Mouse (Mus musculus): ENCODE data around the gene Fundc1. TPM values are rescaled to one million over a fixed set of nuclear protein-coding genes. Genes with fewer than 3 reads are reported as not detected.
"Not testable (repeated sequence)": the region's sequence is repeated elsewhere in the genome, so short reads cannot be mapped to it uniquely, and the experiment has no call there.

Gene Fundc1
- 10 to 100 TPM; 44.9 to 47.2 TPM for total RNA-seq (2021)
- long read RNA-seq, experiment 1, transcript Fundc1-201 (5 exons, 1,983 nt) = major isoform, 71 of 79 reads
- long read RNA-seq, experiment 1, partial matches to known transcripts = 0 of 79 reads
- long read RNA-seq, experiment 1, other reads (novel, unspliced or antisense) = 6 of 79 reads
- long read RNA-seq, experiment 2, transcript Fundc1-201 (5 exons, 1,983 nt) = major isoform, 64 of 72 reads
- long read RNA-seq, experiment 2, partial matches to known transcripts = 2 of 72 reads
- long read RNA-seq, experiment 2, other reads (novel, unspliced or antisense) = 3 of 72 reads

GRCm38 (mm10) chrX:17571621-17572459 is at the start of gene Fundc1:
Gene Fundc1 (minus strand): TSS chrX:17572325.
- DNase-seq (ENCODE audit: low spot score in 2 of 2) = peak; percentile 94 to 95

DNA sequence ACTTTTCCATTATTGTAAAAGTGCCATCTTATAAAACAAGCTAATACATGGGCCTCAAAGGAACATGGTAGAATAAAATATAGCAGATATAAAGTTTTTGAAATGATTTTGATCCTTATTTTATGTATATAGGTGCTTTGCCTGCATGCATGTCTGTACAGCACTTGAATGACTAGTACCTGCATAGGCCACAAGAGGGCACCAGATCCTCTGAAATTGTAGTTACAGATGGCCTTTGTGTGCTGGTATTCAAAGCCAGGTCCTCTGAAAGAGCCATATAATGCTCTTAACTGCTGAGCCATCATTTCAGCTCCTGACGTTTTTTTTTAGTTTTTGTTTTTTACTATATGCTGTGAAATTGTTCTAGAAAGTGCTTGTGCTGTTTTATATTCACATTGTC is 39.1 kb upstream of the Fundc1 start:
- DNase-seq (ENCODE audit: low spot score in 2 of 2) = no peak

DNA sequence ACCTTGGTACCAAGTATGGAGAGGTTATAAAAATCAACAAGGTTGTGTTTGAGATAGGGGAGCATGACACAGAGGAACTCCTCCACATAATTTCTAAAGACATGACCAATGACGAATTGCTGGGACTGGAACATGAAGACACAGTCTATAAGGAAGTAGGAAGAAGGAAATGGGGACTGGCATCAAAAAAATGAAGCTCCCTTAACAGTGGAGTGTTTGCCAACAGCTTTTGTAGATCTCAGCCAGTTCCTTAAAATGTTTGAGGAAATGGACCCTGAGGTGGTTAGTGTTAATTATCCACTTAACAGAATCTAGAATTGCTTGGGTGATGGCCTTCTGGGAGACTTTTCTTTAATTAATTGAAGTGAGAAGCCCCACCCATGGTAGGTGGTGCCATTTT is 36.6 kb upstream of the Fundc1 start:
- no peak for DNase-seq (ENCODE audit: low spot score in 2 of 2)

DNA sequence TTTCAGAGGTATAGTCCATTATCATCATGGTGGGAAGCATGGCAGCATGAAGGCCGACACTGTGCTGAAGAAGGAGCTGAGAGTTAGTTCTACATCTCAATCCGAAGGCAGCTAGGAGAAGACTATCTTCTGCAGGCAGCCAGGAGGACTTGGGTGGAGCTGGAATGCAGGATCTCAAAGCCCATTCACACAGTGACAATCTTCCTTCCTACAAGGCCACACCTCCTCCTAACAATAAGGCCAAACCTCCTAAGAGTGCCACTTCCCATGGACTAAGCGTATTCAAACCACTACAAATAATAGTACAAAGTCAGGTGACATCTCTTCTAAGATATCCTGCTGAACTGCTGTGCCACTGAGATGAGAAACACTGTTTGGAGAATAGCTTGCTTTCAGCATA is 35.5 kb upstream of the Fundc1 start:
- DNase-seq (ENCODE audit: low spot score in 2 of 2) = no peak

DNA sequence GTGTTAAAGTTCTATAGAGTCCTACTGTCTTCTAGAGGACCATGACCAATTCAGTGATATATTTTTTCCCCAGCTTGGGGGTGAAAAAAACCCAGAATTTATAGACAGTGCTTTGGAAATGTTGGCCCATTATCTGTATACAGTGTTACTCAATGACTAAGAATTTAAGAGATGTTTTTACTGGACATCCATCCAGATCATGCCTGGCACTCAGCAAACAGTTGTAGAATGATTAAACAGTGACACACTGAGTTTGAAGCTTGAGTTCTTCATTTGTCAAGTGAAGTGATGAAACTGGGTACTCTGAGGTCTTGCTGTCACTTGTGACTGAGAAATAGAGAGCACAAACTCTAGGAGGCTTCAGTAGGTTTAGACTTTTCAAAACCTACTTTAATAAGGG is 21.2 kb upstream of the Fundc1 start:
- DNase-seq (ENCODE audit: low spot score in 2 of 2) = no peak

GRCm38 (mm10) chrX:17590745-17591144 is 18.6 kb upstream of the Fundc1 start:
- peak; percentile 4 to 16 for DNase-seq (ENCODE audit: low spot score in 2 of 2)

DNA sequence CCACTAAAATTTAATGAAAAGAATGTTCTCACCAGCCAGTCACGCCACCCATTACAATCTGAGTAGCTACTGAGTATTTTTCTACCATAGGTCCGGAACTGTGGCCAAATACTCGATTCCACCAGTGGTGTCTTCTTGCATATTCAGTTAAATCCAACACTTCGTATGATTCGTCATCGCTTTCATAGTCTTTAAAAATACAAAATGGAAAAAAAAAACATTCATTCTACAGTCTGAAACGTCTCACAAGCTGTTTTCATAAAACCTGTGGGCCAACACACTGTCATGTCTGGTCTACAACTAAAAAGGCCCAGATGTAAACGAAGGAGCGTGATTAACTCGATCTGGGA is 879 bp downstream of the Fundc1 start:
- DNase-seq (ENCODE audit: low spot score in 2 of 2) = no peak

- DNase-seq (ENCODE audit: low spot score in 2 of 2) = no peak
Measured at GRCm38 (mm10) chrX:17568670-17569069, 3.5 kb downstream of the Fundc1 start.

- no peak for DNase-seq (ENCODE audit: low spot score in 2 of 2)
Measured at GRCm38 (mm10) chrX:17565743-17566142, 6.4 kb downstream of the Fundc1 start.

- no peak for DNase-seq (ENCODE audit: low spot score in 2 of 2)
Measured at GRCm38 (mm10) chrX:17564732-17565131, 7.4 kb downstream of the Fundc1 start.

DNA sequence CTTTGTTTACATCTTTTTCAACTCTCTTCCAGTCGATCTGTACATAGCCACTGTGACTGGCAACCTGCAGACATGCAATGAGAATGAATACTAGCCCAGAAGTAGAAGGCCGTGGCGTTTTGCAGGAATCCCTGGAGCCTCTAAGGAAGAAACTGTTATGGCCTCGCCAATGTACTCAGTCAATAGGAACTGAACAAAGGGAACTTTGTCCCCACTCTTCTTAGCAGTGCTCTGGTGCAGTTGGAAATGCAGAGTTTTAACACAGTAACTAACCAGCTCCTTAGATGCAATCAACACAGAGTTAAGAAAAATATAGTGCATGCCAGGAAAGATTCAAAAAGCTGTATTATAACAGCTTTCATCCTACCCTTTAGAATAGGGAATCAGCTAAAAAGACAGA is 13.4 kb downstream of the Fundc1 start:
- no peak for DNase-seq (ENCODE audit: low spot score in 2 of 2)

- DNase-seq (ENCODE audit: low spot score in 2 of 2) = no peak
Measured at GRCm38 (mm10) chrX:17554488-17554887, 17.6 kb downstream of the Fundc1 start.

GRCm38 (mm10) chrX:17551586-17551985 is 20.5 kb downstream of the Fundc1 start:
- not testable (repeated sequence) for DNase-seq (ENCODE audit: low spot score in 2 of 2)

- peak in 1 of 2 experiments; percentile 10 for DNase-seq (ENCODE audit: low spot score in 2 of 2)
Measured at GRCm38 (mm10) chrX:17547143-17547806, 24.9 kb downstream of the Fundc1 start.

GRCm38 (mm10) chrX:17544860-17545492 is 27.1 kb downstream of the Fundc1 start:
- DNase-seq (ENCODE audit: low spot score in 2 of 2) = no peak

- no peak for DNase-seq (ENCODE audit: low spot score in 2 of 2)
Measured at GRCm38 (mm10) chrX:17537701-17538100, 34.4 kb downstream of the Fundc1 start.

DNA sequence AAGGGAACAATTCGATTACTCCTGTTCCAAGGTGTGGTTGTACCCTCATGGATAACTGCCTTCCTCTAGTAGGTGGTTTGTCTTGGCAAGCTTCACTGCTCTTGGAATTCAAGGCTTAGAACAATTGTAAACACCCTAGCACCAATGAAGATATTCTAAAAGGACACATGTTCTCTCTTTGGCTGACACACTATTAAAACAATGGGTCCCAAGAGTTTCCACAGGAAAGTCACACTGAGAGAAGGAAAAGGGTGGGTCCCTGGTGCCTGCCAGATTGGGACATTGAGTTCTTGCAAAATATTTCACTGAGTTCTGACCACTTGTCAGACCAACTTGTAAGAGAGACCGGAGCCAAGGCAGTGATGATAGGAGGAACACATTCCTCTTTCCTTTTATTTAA is 45.1 kb downstream of the Fundc1 start:
- DNase-seq (ENCODE audit: low spot score in 2 of 2) = no peak

DNA sequence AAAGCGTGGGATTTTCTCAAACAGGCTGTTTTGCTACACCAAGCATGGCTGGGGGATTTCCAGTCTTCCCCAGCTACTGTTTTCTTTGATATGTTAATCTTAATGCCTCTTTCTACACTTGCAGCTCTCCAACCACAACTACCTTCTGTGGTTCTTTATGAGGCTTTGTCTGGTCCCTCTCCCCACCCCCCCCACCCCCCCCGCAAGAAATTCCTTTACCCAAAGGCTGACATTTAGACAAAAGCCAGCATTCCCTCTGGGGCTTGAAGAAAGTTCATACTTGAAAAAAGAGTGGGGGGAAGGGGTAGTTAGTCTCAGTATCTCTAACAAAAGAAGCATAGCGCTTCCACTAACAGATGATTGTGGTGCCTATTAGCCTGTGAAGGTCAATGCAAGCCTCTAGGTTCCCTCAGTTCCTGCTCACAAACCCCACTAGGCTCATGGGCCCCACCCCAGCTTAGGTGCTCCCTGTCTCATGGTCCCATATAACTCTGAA is 50.9 kb downstream of the Fundc1 start:
- DNase-seq (ENCODE audit: low spot score in 2 of 2) = no peak

- no peak for DNase-seq (ENCODE audit: low spot score in 2 of 2)
Measured at GRCm38 (mm10) chrX:17520086-17520485, 52.0 kb downstream of the Fundc1 start.

- DNase-seq (ENCODE audit: low spot score in 2 of 2) = no peak
Measured at GRCm38 (mm10) chrX:17514012-17514411, 58.1 kb downstream of the Fundc1 start.

DNA sequence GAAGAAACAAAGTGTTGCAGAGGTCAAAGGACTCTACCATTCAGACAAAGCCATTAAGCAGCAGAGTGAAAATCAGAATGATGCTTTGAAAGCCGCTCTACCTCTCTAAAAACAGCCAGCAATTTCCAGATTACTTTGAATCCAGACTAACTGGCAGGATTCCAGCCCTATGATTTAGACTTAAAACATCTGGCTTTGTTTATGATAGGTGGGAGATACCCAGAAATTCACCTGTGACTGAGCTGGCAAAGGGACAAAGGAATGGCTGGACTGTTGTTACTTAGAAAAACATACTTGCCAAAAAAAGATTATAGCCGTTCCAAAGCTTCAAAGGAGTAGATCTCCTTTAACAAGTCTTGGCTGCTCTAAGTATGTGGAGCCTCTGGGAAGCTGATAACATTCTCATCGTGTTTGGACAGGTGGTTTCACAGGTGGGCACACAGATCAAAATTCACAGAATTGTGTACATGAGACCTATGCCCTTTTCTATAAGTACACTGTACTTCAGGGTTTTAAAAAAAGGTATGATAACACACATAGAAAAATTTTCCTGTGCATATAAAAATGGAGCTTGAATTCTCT is 60.0 kb downstream of the Fundc1 start:
- DNase-seq (ENCODE audit: low spot score in 2 of 2) = no peak

Measured in left cerebral cortex, adult 18-20 months (tissue).